Mouse (Mus musculus) myocyte (in vitro differentiated cells): ENCODE measurements at regions not wholly inside any gene's neighbourhood (a gene's known extent, or its start where the extent isn't known, plus 50 kb on each side); places are given as distances from the start of the nearest gene placed in this dataset.

Experiments
- H3K27me3 ChIP-seq: one replicate; pipeline ENCODE4 v1.6.1; 2011; ENCODE audit not compliant: control insufficient read depth, insufficient read depth, insufficient read length
- H3K36me3 ChIP-seq: one replicate; pipeline ENCODE4 v1.6.1; 2011; ENCODE audit not compliant: control insufficient read depth, insufficient read depth
- H3K4me2 ChIP-seq: one replicate; pipeline ENCODE4 v1.6.1; 2011; ENCODE audit warnings: low read depth, control low read depth
- H3K4me3 ChIP-seq: one replicate; pipeline ENCODE4 v1.5.1; 2011; ENCODE audit warnings: mild to moderate bottlenecking, control low read depth, moderate library complexity
- H3K79me2 ChIP-seq: one replicate; pipeline ENCODE4 v1.6.1; 2011; ENCODE audit not compliant: control insufficient read depth, insufficient read depth
- H3ac ChIP-seq: one replicate; pipeline ENCODE4 v1.6.1; 2011; ENCODE audit not compliant: control insufficient read depth, insufficient read length
- CEBPB ChIP-seq: IDR thresholded peaks from 2 replicates; pipeline ENCODE4 v1.6.1; 2011; ENCODE audit warnings: mild to moderate bottlenecking, moderate library complexity; ENCODE audit not compliant: poor library complexity, insufficient read depth, severe bottlenecking
- E2F4 ChIP-seq: IDR thresholded peaks from one replicate; pipeline ENCODE4 v1.6.1; 2011; ENCODE audit warnings: mild to moderate bottlenecking, control low read depth, moderate library complexity; ENCODE audit not compliant: insufficient read depth
- MAX ChIP-seq: IDR thresholded peaks from one replicate; pipeline ENCODE4 v1.6.1; 2011; ENCODE audit warnings: low read depth, mild to moderate bottlenecking, control low read depth
- MYOD1 ChIP-seq, 3 experiments: IDR thresholded peaks; one replicate each; pipeline ENCODE4 v1.6.1; 2011; ENCODE audit warnings: control low read depth in 2 of 3, low read depth in 2 of 3, mild to moderate bottlenecking in 2 of 3, moderate library complexity in 1 of 3; ENCODE audit not compliant: insufficient read length in 2 of 3, control insufficient read depth in 1 of 3
- MYOG ChIP-seq, 3 experiments: IDR thresholded peaks; one replicate each; pipeline ENCODE4 v1.6.1; 2011; ENCODE audit warnings: control low read depth in 2 of 3, low read depth in 2 of 3, mild to moderate bottlenecking in 2 of 3; ENCODE audit not compliant: insufficient read length in 2 of 3, control insufficient read depth in 1 of 3, insufficient read depth in 1 of 3
- POLR2A ChIP-seq: IDR thresholded peaks from one replicate; pipeline ENCODE4 v1.6.1; 2011; ENCODE audit warnings: low read depth, mild to moderate bottlenecking, control low read depth, moderate library complexity; ENCODE audit not compliant: insufficient read length
- POLR2AphosphoS2 ChIP-seq: IDR thresholded peaks from one replicate; pipeline ENCODE4 v1.6.1; 2011; ENCODE audit warnings: low read depth, control low read depth; ENCODE audit not compliant: insufficient read length
- REST ChIP-seq: IDR thresholded peaks from one replicate; pipeline ENCODE4 v1.6.1; 2011; ENCODE audit warnings: mild to moderate bottlenecking, control low read depth, moderate library complexity; ENCODE audit not compliant: insufficient read depth, insufficient read length
- SRF ChIP-seq: IDR thresholded peaks from one replicate; pipeline ENCODE4 v1.6.1; 2011; ENCODE audit warnings: low read depth; ENCODE audit not compliant: control insufficient read depth, insufficient read length
- TCF12 ChIP-seq: IDR thresholded peaks from one replicate; pipeline ENCODE4 v1.6.1; 2011; ENCODE audit warnings: mild to moderate bottlenecking, control low read depth; ENCODE audit not compliant: poor library complexity, insufficient read depth, severe bottlenecking
- TCF3 ChIP-seq: IDR thresholded peaks from one replicate; pipeline ENCODE4 v1.6.1; 2011; ENCODE audit warnings: low read depth, control low read depth; ENCODE audit not compliant: insufficient read length
- USF1 ChIP-seq: IDR thresholded peaks from one replicate; pipeline ENCODE4 v1.6.1; 2011; ENCODE audit warnings: low read depth, mild to moderate bottlenecking, control low read depth, moderate library complexity

- Histone ChIP-seq H3K79me2 (no peaks in the 10 kb centered on the region), H3K4me3 (no peak overlapping the region), H3ac (no peak overlapping the region), H3K4me2 (no peak overlapping the region), H3K36me3 (no peaks in the 10 kb centered on the region), H3K27me3 (no peaks in the 10 kb centered on the region)
- TF ChIP-seq TCF3 (no peak), USF1 (no peak), MYOG (IDR thresholded peaks at IDR 0.05; ENCODE audit: control insufficient read depth in 1 of 3, insufficient read depth in 1 of 3, insufficient read length in 2 of 3, low read depth in 2 of 3) (no peak), TCF12 (no peak), MYOD1 (IDR thresholded peaks at IDR 0.05; ENCODE audit: control insufficient read depth in 1 of 3, insufficient read length in 2 of 3, low read depth in 2 of 3) (no peak), REST (no peak), SRF (no peak), MAX (no peak), POLR2A (no peak), E2F4 (no peak), POLR2AphosphoS2 (no peak), CEBPB (no peak)
Observed at GRCm38 (mm10) chr10:118618766-118619600, 178.1 kb downstream of the Ifng start.

- TF ChIP-seq POLR2A (no peak), USF1 (no peak), CEBPB (no peak), MAX (no peak)
- Histone ChIP-seq H3ac (no peak overlapping the region), H3K79me2 (no peaks in the 10 kb centered on the region), H3K27me3 (no peaks in the 10 kb centered on the region), H3K4me2 (no peak overlapping the region), H3K36me3 (no peaks in the 10 kb centered on the region), H3K4me3 (no peak overlapping the region)
Observed at GRCm38 (mm10) chr10:118619601-118620000, 178.8 kb downstream of the Ifng start.

- H3K27me3 ChIP-seq = no peaks in the 10 kb centered on the region
- no peaks in the 10 kb centered on the region for H3K79me2 ChIP-seq
- H3K4me2 ChIP-seq = no peak overlapping the region
- no peak overlapping the region for H3ac ChIP-seq
- H3K36me3 ChIP-seq = no peaks in the 10 kb centered on the region
- no peak for TF ChIP-seq POLR2A
- TF ChIP-seq CEBPB = no peak
- TF ChIP-seq MAX = no peak
- no peak for TF ChIP-seq TCF3
- TF ChIP-seq POLR2AphosphoS2 = no peak
- TF ChIP-seq SRF = no peak
- TF ChIP-seq MYOG (IDR thresholded peaks at IDR 0.05; ENCODE audit: control insufficient read depth in 1 of 3, insufficient read depth in 1 of 3, insufficient read length in 2 of 3, low read depth in 2 of 3) = no peak
- TF ChIP-seq REST = no peak
- no peak overlapping the region for H3K4me3 ChIP-seq
Observed at GRCm38 (mm10) chr10:118620611-118621010, 179.8 kb downstream of the Ifng start.

GRCm38 (mm10) chr10:118621546-118621945 lies 180.7 kb downstream of the Ifng start:
- H3ac ChIP-seq = no peak overlapping the region
- no peaks in the 10 kb centered on the region for H3K79me2 ChIP-seq
- H3K4me2 ChIP-seq = no peak overlapping the region
- no peaks in the 10 kb centered on the region for H3K27me3 ChIP-seq
- no peaks in the 10 kb centered on the region for H3K36me3 ChIP-seq
- TF ChIP-seq MAX (no peak), TCF3 (no peak), MYOG (IDR thresholded peaks at IDR 0.05; ENCODE audit: control insufficient read depth in 1 of 3, insufficient read depth in 1 of 3, insufficient read length in 2 of 3, low read depth in 2 of 3) (no peak), REST (no peak), E2F4 (no peak), POLR2A (no peak), USF1 (no peak), SRF (no peak), TCF12 (no peak), MYOD1 (IDR thresholded peaks at IDR 0.05; ENCODE audit: control insufficient read depth in 1 of 3, insufficient read length in 2 of 3, low read depth in 2 of 3) (no peak), POLR2AphosphoS2 (no peak), CEBPB (no peak)
- no peak overlapping the region for H3K4me3 ChIP-seq

- H3K79me2 ChIP-seq = no peaks in the 10 kb centered on the region
- no peak overlapping the region for H3K4me3 ChIP-seq
- no peak for TF ChIP-seq MAX
- H3K36me3 ChIP-seq = no peaks in the 10 kb centered on the region
- no peaks in the 10 kb centered on the region for H3K27me3 ChIP-seq
- H3ac ChIP-seq = no peak overlapping the region
- H3K4me2 ChIP-seq = no peak overlapping the region
Observed at GRCm38 (mm10) chr10:118622131-118622530, 181.3 kb downstream of the Ifng start.
